Mouse (Mus musculus) limb, embryonic 10.5 days (tissue): ENCODE results near the gene Kif27. TPM values are rescaled to one million over a fixed set of nuclear protein-coding genes. Genes with fewer than 3 reads are reported as not detected.

Source experiments
- DNase-seq: peaks from one replicate; pipeline ENCODE4 v3.0.0-alpha.2; 2017; ENCODE audit warnings: low spot score
- H3K27ac ChIP-seq: fragments of 300-500 bp; sonication (generic); 2 replicates; pipeline ENCODE4 v1.5.1; 2016; ENCODE audit warnings: mild to moderate bottlenecking
- H3K27me3 ChIP-seq: fragments of 300-500 bp; sonication (generic); 2 replicates; pipeline ENCODE4 v1.6.1; 2016; ENCODE audit warnings: low read depth, mild to moderate bottlenecking; ENCODE audit not compliant: poor library complexity, severe bottlenecking
- H3K36me3 ChIP-seq: fragments of 300-500 bp; sonication (generic); 2 replicates; pipeline ENCODE4 v1.6.1; 2016; ENCODE audit warnings: mild to moderate bottlenecking, moderate library complexity
- H3K4me1 ChIP-seq: fragments of 300-500 bp; sonication (generic); 2 replicates; pipeline ENCODE4 v1.6.1; 2016
- H3K4me3 ChIP-seq: fragments of 300-500 bp; sonication (generic); 2 replicates; pipeline ENCODE4 v1.5.1; 2016; ENCODE audit warnings: mild to moderate bottlenecking, moderate library complexity
- H3K9me3 ChIP-seq: fragments of 300-500 bp; sonication (generic); replicated peaks from 2 replicates; pipeline ENCODE4 v1.6.1; 2016; ENCODE audit warnings: mild to moderate bottlenecking
- WGBS: fragments of 180-500 bp; shearing (Covaris S2); methylation state at CpG from one replicate; pipeline ENCODE4 v1.1.7; 2016; 5-methylcytosine and 5-hydroxymethylcytosine counted together
- polyA plus RNA-seq: library from polyadenylated mRNA; unstranded; fragments of >200 nt; fragmentation: Nextera tagmentation; extraction: Ambion mirVana; gene quantifications from 2 replicates; pipeline ENCODE4 v1.2.1, GENCODE M21; 2016

The Kif27 gene
- polyA plus RNA-seq, 1 experiment from 2014 or later: 0.78 TPM

- H3K4me1 ChIP-seq: peaks cover 8% of the 10 kb centered on the region
- H3K36me3 ChIP-seq: no peaks in the 10 kb centered on the region
- 13% methylated on average over 5 of the region's 5 CpGs for WGBS
- no peak overlapping the region for H3K27ac ChIP-seq
- no peak for DNase-seq
- no peaks in the 10 kb centered on the region for H3K27me3 ChIP-seq
- H3K9me3 ChIP-seq: no peaks in the 10 kb centered on the region
- no peak overlapping the region for H3K4me3 ChIP-seq
These were observed 66.1 kb downstream of the Kif27 start for GRCm38 (mm10) chr13:58292811-58293210.

DNA sequence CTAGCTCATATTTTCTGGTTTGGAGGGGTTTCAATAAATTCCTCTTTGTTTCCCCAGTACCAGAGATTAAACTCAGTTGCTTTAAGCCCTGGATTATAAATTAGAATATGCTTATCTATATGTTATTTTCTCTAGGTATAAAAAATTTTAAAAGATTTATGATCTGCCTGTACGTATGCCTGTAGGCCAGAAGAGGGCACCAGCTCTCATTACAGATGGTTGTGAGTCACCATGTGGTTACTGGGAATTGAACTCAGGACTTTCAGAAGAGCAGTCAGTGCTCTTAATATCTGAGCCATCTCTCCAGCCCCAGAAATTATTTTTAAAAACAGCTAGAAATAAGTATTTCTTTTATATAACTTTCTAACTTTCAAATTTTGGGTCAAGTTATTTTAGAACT is 69.6 kb downstream of the Kif27 start:
- DNase-seq: no peak
- WGBS: 68% methylated on average over 1 of the region's 1 CpGs
- no peak overlapping the region for H3K27ac ChIP-seq
- no peaks in the 10 kb centered on the region for H3K27me3 ChIP-seq
- no peaks in the 10 kb centered on the region for H3K36me3 ChIP-seq
- H3K4me1 ChIP-seq: peaks cover 7% of the 10 kb centered on the region
- H3K9me3 ChIP-seq: no peaks in the 10 kb centered on the region
- H3K4me3 ChIP-seq: no peak overlapping the region

GRCm38 (mm10) chr13:58287822-58288221 is 71.1 kb downstream of the Kif27 start:
- WGBS: 18% methylated on average over 13 of the region's 13 CpGs
- H3K9me3 ChIP-seq: no peaks in the 10 kb centered on the region
- H3K36me3 ChIP-seq: no peaks in the 10 kb centered on the region
- H3K4me1 ChIP-seq: peaks cover 3% of the 10 kb centered on the region
- peak; percentile 95 for DNase-seq
- H3K27me3 ChIP-seq: no peaks in the 10 kb centered on the region
- H3K27ac ChIP-seq: no peak overlapping the region
- H3K4me3 ChIP-seq: no peak overlapping the region

GRCm38 (mm10) chr13:58283466-58283865 is 75.5 kb downstream of the Kif27 start:
- no peaks in the 10 kb centered on the region for H3K27me3 ChIP-seq
- H3K36me3 ChIP-seq: no peaks in the 10 kb centered on the region
- no peak overlapping the region for H3K27ac ChIP-seq
- no peaks in the 10 kb centered on the region for H3K4me1 ChIP-seq
- H3K4me3 ChIP-seq: no peak overlapping the region
- H3K9me3 ChIP-seq: no peaks in the 10 kb centered on the region
- no peak for DNase-seq
- 79% methylated on average over 4 of the region's 4 CpGs for WGBS

GRCm38 (mm10) chr13:58281936-58282335 is 77.0 kb downstream of the Kif27 start:
- no peak for DNase-seq
- H3K27ac ChIP-seq: no peak overlapping the region
- 71% methylated on average over 4 of the region's 4 CpGs for WGBS
- H3K36me3 ChIP-seq: no peaks in the 10 kb centered on the region
- no peaks in the 10 kb centered on the region for H3K9me3 ChIP-seq
- H3K4me1 ChIP-seq: no peaks in the 10 kb centered on the region
- no peak overlapping the region for H3K4me3 ChIP-seq
- H3K27me3 ChIP-seq: no peaks in the 10 kb centered on the region

DNA sequence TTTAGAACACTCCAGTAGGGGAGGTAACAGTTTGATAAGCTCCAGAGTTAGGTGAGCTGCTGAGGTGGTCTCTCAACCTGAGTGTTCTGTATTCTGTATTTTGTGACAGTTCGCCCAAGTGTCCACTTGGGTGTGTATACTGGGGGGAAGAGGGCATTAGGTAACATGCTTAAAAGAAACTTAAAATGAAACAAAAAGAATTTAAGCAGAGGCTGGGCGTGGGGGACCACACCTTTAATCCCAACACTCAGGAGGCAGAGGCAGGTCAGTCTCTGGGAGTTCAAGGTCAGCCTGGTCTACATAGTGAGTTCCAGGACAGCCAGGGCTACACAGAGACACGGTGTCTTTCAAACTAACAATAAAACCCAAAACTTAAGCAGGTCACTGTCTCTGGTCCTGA is 78.4 kb downstream of the Kif27 start:
- H3K9me3 ChIP-seq: no peaks in the 10 kb centered on the region
- H3K27ac ChIP-seq: no peak overlapping the region
- H3K4me1 ChIP-seq: no peaks in the 10 kb centered on the region
- H3K4me3 ChIP-seq: no peak overlapping the region
- 89% methylated on average over 3 of the region's 3 CpGs for WGBS
- peaks cover 12% of the 10 kb centered on the region for H3K27me3 ChIP-seq
- DNase-seq: no peak
- H3K36me3 ChIP-seq: no peaks in the 10 kb centered on the region

GRCm38 (mm10) chr13:58276256-58276655 is 82.7 kb downstream of the Kif27 start:
- Histone ChIP-seq H3K36me3 (no peaks in the 10 kb centered on the region), H3K9me3 (no peaks in the 10 kb centered on the region), H3K27me3 (peaks cover 36% of the 10 kb centered on the region), H3K4me3 (no peak overlapping the region), H3K27ac (no peak overlapping the region), H3K4me1 (peaks cover 20% of the 10 kb centered on the region)
- DNase-seq: no peak
- WGBS: 80% methylated on average over 10 of the region's 10 CpGs

DNA sequence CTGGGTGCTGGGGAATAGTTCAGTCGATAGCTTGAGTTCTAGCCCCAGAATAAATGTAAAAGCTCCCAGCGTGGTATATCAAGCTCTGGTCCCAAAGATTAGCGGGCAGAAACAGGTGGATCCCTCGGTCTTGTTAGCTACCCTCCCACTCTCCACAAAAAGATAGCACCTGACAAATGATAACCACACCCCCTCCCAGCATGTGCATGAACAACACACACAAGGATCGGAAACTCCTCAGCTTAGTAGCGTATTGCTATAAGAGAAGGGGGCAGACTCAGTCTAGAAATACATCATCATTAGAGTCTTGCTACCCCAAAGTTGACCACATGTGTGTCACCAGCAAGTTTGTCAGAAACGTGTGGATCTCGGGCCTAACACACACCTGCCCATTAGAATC is 83.3 kb downstream of the Kif27 start, which contains the start of gene Gkap1:
Gene Gkap1 (minus strand): TSS at position 101 of the 400 bp plus-strand sequence.
- Histone ChIP-seq H3K4me3 (peak within 1 kb of the TSS; percentile 87), H3K4me1 (peaks cover 20% of the 10 kb centered on the region), H3K9me3 (no peaks in the 10 kb centered on the region), H3K27me3 (peaks cover 36% of the 10 kb centered on the region), H3K36me3 (no peaks in the 10 kb centered on the region), H3K27ac (peak within 1 kb of the TSS; percentile 89)
- no peak for DNase-seq
- 76% methylated on average over 8 of the region's 8 CpGs for WGBS

DNA sequence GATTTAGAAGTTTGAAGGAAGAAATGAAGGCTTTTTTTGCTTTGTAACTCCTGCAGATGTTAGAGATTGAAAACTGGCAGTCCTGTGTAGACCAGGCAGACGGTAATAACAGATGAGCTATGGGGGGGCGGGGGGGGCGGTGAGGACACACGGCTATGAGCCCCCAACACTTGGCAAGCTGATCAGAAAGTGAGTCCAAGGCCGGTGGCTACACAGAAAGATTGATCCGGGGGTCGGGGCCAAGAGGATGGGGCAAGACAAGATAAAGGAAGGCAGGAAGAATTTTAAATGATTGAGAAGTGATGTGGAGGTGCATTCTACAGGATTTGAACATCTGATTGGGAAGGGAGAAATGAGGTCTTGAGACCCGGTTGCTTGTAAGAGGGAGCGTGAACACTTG is 83.8 kb downstream of the Kif27 start:
- Histone ChIP-seq H3K27ac (0 out of 2 replicates have a peak overlapping the region, but pooled peaks have one; percentile 89), H3K27me3 (peaks cover 36% of the 10 kb centered on the region), H3K4me1 (peaks cover 20% of the 10 kb centered on the region), H3K4me3 (peak overlapping the region; percentile 87), H3K36me3 (no peaks in the 10 kb centered on the region), H3K9me3 (no peaks in the 10 kb centered on the region)
- no peak for DNase-seq
- WGBS: 22% methylated on average over 9 of the region's 9 CpGs

- peak; percentile 82 for DNase-seq
- Histone ChIP-seq H3K36me3 (no peaks in the 10 kb centered on the region), H3K27ac (peak overlapping the region; percentile 89), H3K4me1 (peaks cover 20% of the 10 kb centered on the region), H3K9me3 (no peaks in the 10 kb centered on the region), H3K4me3 (peak overlapping the region; percentile 87), H3K27me3 (peaks cover 36% of the 10 kb centered on the region)
- under 1% methylated on average over 84 of the region's 84 CpGs for WGBS
These were observed 84.5 kb downstream of the Kif27 start for GRCm38 (mm10) chr13:58274259-58274991.

DNA sequence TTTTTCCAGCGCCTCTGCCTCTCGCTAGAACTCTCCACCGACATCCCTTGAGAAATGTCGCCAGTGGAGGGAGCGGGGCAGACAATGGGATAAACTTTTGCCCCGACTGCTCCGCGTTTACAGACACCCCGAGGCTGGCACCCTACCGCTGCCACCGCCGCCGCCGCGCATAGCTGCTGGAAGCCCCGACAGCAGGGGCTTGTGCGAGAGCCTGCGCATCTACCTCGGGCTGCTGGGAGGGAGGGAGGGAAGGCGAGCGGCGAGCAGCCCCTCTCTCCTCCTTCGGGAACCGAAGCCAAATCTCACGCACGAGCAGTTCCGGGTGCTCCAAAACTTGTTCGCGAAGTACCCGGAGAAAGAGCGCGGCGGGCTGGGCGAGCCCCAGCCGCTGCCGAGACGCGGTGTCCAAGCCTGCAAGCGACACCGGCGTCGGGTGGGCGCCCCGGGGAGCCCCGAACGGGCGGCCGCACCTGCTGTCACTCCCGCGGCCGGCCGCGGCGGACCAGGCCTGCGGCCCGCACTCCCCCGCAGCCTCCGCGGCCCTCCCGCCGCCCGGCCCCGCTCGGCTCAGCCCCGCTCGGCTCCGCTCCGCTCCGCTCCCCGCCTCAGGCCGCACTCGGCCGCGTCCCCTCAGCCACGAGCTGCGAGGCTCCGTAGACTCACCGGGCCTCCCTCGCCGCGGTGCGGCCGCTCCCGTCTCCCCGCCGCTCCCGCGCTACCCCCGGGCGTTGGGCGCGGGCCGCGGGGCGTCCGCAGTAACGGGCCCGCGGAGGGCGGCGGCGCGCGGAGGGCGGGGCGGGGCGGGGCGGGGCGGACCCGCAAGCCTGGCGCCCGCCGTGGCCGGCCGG is 85.3 kb downstream of the Kif27 start:
- H3K9me3 ChIP-seq: no peaks in the 10 kb centered on the region
- peak; percentile 70 for DNase-seq
- WGBS: 4% methylated on average over 105 of the region's 115 CpGs
- peaks cover 20% of the 10 kb centered on the region for H3K4me1 ChIP-seq
- H3K27me3 ChIP-seq: peaks cover 36% of the 10 kb centered on the region
- no peaks in the 10 kb centered on the region for H3K36me3 ChIP-seq
- peak overlapping the region; percentile 87 for H3K4me3 ChIP-seq
- peak overlapping the region; percentile 89 for H3K27ac ChIP-seq

DNA sequence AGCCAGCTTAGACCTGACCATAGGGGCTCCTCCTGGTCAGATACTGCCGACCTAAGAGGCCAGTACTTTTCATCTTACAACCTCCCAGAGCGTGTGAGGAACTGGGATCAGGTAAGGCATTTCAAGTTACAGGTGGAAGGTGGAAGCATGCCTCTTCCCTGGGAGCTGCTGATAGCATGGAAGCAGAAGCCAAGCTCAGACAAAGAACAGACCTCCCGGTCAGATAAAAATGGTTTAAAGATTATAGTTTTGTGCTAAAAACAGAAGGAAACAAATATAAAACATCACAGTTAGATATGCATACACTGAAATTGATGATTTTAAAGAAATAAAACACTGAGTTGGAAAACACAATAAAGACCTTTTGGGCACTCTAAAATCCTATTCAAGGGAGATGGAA is 92.1 kb downstream of the Kif27 start:
- H3K27me3 ChIP-seq: peaks cover under 1% of the 10 kb centered on the region; the same call in 1 of the 2 replicates
- no peaks in the 10 kb centered on the region for H3K4me1 ChIP-seq
- peaks cover 3% of the 10 kb centered on the region for H3K36me3 ChIP-seq
- no peak overlapping the region for H3K27ac ChIP-seq
- H3K4me3 ChIP-seq: no peak overlapping the region
- no peaks in the 10 kb centered on the region for H3K9me3 ChIP-seq
- 81% methylated on average over 3 of the region's 3 CpGs for WGBS
- DNase-seq: no peak

- H3K4me3 ChIP-seq: no peak overlapping the region
- H3K36me3 ChIP-seq: peaks cover 8% of the 10 kb centered on the region
- 85% methylated on average over 8 of the region's 8 CpGs for WGBS
- no peak for DNase-seq
- no peaks in the 10 kb centered on the region for H3K27me3 ChIP-seq
- no peak overlapping the region for H3K27ac ChIP-seq
- no peaks in the 10 kb centered on the region for H3K9me3 ChIP-seq
- no peaks in the 10 kb centered on the region for H3K4me1 ChIP-seq
These were observed 95.4 kb downstream of the Kif27 start for GRCm38 (mm10) chr13:58263546-58263945.
